Mouse (Mus musculus) gastrocnemius, postnatal 14 days (tissue): ENCODE results near the gene Gm37240. TPM values are rescaled to one million over a fixed set of nuclear protein-coding genes. Genes with fewer than 3 reads are reported as not detected.
A peak's percentile ranks its signal among the peaks of the same experiment; 100 is the strongest.

Experiments
- DNase-seq: peaks from one replicate; pipeline ENCODE4 v3.0.0; 2021; ENCODE audit warnings: mixed read lengths
- intact Hi-C: fragments of 180-260 bp; cut with DNase I; formaldehyde crosslinking; loops from one replicate; pipeline ENCODE4 v1.15.1; 2025; ENCODE audit warnings: low total_unique reads
- total RNA-seq, 2 experiments: library from RNA; stranded (reverse); gene quantifications; 2 replicates each; pipeline ENCODE4 v1.2.3; 2021

The Gm37240 gene
- total RNA-seq, 2 experiments from 2014 or later, result 32.3 to 43.3 TPM

GRCm38 (mm10) chr3:85064113-85064512, 823.2 kb downstream of the Gm37240 start:
- no peak for DNase-seq
- intact Hi-C loops, result no loop called here

GRCm38 (mm10) chr3:85060153-85060552, 827.2 kb downstream of the Gm37240 start:
- intact Hi-C loops, result no loop called here
- no peak for DNase-seq

- intact Hi-C loops, result no loop called here
Measured at GRCm38 (mm10) chr3:85057245-85057644, 830.1 kb downstream of the Gm37240 start.

GRCm38 (mm10) chr3:85053526-85053925, 833.8 kb downstream of the Gm37240 start:
- DNase-seq, result peak; percentile 10
- intact Hi-C loops, result no loop called here

More at GRCm38 (mm10) chr3:85057245-85057644, 830.1 kb downstream of the Gm37240 start:
- DNase-seq, result no peak

- no peak for DNase-seq
- intact Hi-C loops, result no loop called here
Measured at GRCm38 (mm10) chr3:85052196-85052595, 835.1 kb downstream of the Gm37240 start.

GRCm38 (mm10) chr3:85048569-85048968, 838.7 kb downstream of the Gm37240 start:
- intact Hi-C loops, result no loop called here
- no peak for DNase-seq

GRCm38 (mm10) chr3:85043679-85044218, 843.6 kb downstream of the Gm37240 start:
- intact Hi-C loops, result no loop called here

GRCm38 (mm10) chr3:85042126-85042525, 845.2 kb downstream of the Gm37240 start:
- no peak for DNase-seq
- intact Hi-C loops, result no loop called here

More at GRCm38 (mm10) chr3:85043679-85044218, 843.6 kb downstream of the Gm37240 start:
- no peak for DNase-seq

GRCm38 (mm10) chr3:85029141-85029540, 858.2 kb downstream of the Gm37240 start:
- DNase-seq, result no peak
- intact Hi-C loops, result no loop called here

- intact Hi-C loops, result no loop called here
- no peak for DNase-seq
Measured at GRCm38 (mm10) chr3:85024817-85025705, 862.3 kb downstream of the Gm37240 start.

GRCm38 (mm10) chr3:85024237-85024636, 863.1 kb downstream of the Gm37240 start:
- DNase-seq, result no peak
- intact Hi-C loops, result no loop called here

- no peak for DNase-seq
- intact Hi-C loops, result no loop called here
Measured at GRCm38 (mm10) chr3:85022800-85023199, 864.5 kb downstream of the Gm37240 start.

GRCm38 (mm10) chr3:85021816-85022215, 865.5 kb downstream of the Gm37240 start:
- intact Hi-C loops, result no loop called here
- DNase-seq, result no peak

GRCm38 (mm10) chr3:85020137-85020536, 867.2 kb downstream of the Gm37240 start:
- intact Hi-C loops, result no loop called here

GRCm38 (mm10) chr3:85015667-85016066, 871.7 kb downstream of the Gm37240 start:
- no peak for DNase-seq
- intact Hi-C loops, result no loop called here

More at GRCm38 (mm10) chr3:85020137-85020536, 867.2 kb downstream of the Gm37240 start:
- no peak for DNase-seq

- intact Hi-C loops, result no loop called here
- no peak for DNase-seq
Measured at GRCm38 (mm10) chr3:85012889-85013288, 874.4 kb downstream of the Gm37240 start.

GRCm38 (mm10) chr3:85005257-85005656, 882.1 kb downstream of the Gm37240 start:
- DNase-seq, result no peak
- intact Hi-C loops, result no loop called here

GRCm38 (mm10) chr3:84988880-84989279, 898.4 kb downstream of the Gm37240 start:
- intact Hi-C loops, result no loop called here
- no peak for DNase-seq

- intact Hi-C loops, result no loop called here
- DNase-seq, result no peak
Measured at GRCm38 (mm10) chr3:84985121-84985625, 902.1 kb downstream of the Gm37240 start.

GRCm38 (mm10) chr3:84982688-84983087, 904.6 kb downstream of the Gm37240 start:
- intact Hi-C loops, result no loop called here
- DNase-seq, result no peak

GRCm38 (mm10) chr3:84980158-84980557, 907.2 kb downstream of the Gm37240 start:
- intact Hi-C loops, result no loop called here

More at GRCm38 (mm10) chr3:84980158-84980557, 907.2 kb downstream of the Gm37240 start:
- no peak for DNase-seq
